Mouse (Mus musculus) gastrocnemius, adult 18-20 months (tissue): Measurements from ENCODE around the gene Tnfsf18. TPM values are rescaled to one million over a fixed set of nuclear protein-coding genes. Genes with fewer than 3 reads are reported as not detected.

Experiments
- DNase-seq: peaks from one replicate; pipeline ENCODE4 v3.0.0; 2021; ENCODE audit warnings: low spot score
- long read RNA-seq, 2 experiments: library from polyadenylated mRNA; stranded (forward); transcript quantifications; one replicate each; pipeline ENCODE4 v2.0.0; 2021
- total RNA-seq, 2 experiments: library from RNA; stranded (reverse); gene quantifications; 2 replicates each; pipeline ENCODE4 v1.2.3; 2021

The Tnfsf18 gene
- total RNA-seq, result not detected
- long read RNA-seq, experiment 1, result 0 reads
- long read RNA-seq, experiment 2, result 0 reads

DNA sequence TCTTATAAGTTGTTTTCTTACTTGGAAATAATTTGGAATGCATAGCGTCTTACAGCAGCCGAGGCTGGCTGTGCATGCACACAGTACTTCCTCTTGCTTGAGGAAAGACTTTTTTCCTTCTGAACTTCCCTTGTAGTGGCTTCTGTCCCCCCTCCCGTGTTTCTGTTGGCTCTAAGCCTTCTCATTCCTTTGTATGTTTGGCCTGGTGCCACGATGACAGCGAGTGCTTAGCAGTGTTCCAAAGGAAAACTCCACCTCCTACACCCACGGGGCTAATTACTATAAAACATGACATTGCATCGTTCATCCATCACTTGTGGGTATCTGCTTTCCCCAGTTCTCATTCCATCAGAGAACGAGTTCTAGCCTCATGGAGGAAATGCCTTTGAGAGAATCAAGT is at the start of gene Tnfsf18:
Gene Tnfsf18, plus strand, starts transcription at position 313 of the 400 bp plus-strand sequence.
- DNase-seq, result peak; percentile 71

DNA sequence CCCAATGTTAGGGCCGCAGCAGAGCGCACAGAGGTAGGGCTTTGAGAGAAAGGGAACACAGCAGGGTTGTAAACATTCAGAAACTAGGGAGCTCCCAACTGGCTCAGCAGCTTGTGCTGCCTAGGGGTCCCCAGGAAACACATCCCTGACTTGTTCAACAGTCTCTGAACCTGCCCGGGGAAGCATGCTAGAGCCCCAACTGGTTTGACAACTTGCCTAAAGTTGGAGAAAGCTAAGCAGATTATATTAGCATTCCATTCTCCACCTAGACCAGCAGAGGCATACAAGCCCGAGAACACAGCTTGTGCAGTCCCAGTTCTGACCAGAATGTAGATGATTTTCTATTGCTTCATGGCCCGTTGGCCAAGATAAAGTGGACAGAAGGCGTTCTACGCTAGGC is 49.6 kb upstream of the Tnfsf18 start:
- DNase-seq, result no peak

DNA sequence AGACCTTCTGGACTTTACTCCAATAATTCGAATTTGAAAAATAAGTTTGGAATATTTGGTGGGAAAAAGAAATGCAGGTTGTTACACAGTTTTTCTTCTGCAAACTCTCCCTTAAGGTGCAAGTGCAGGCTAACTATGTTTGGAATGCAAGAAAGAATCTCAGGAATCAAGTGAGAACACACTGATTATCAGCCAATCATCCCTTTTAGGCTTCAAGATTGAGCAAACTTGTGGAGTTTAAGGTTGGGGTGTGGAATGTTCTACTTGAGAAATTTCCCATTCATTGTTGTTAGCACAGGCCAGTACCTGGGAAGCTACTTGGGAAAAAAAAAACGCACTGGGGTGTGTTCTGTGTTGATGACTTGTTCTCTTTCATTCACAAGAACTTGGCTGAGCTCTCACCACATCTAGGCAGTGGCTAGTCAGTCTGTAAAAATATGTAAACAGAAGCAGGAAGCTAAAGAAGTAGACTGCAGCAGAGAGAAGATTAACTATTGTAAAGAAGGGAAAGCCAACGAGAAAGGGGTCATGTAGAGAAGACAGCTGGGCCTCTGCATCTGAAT is 42.7 kb upstream of the Tnfsf18 start:
- DNase-seq, result no peak

DNA sequence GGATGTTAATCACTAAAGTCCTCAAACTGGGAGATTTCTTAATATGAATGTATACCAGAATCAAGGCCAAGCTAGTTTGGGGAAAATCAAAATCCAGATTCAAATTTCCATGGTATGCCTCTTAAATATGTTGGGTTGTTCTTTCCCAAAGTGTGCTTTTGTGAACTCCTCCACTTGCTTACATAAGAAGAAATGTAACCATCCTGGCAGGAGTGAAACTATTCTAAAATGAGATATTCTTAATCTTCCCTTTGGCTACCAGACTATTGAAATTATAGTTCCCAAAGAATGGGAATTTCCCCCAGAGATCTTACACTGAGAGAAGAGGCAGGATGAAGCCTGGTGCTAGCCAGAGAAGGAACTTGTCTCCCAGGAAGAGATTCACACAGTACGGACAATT is 42.2 kb upstream of the Tnfsf18 start:
- no peak for DNase-seq

DNA sequence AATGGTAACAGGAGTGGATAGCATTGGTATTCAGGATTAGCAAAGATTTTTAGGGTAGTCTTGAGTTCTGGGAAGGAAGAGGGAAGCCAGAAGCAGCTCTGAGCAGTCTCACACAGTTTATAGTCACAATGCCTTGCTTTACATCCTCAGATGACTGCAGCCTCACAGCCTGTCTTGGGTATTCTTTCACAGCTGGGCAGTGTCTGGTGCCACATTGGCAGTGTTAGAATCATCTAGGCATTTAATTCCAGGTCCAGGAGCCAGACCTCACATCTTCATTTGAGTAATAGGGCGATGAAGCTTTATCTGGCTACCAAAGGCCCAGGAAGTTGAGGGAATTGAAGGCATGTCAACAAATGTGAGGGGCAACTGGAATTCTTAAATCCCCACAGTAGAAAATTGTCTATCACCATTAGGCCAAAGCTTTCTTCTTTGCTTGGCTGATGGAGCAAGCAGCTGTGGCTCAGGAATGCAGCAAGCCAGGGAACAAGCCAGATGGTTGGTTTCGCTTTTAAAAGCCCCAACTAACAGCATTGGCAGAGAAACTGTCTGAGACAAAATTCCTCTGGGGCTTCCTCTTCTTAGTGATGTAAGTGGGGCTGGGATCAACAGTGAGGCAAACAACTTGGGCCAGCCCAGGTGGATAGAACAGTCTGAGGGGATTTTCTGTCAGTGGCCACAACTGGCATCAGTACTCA is 30.9 kb upstream of the Tnfsf18 start:
- peak; percentile 71 for DNase-seq

DNA sequence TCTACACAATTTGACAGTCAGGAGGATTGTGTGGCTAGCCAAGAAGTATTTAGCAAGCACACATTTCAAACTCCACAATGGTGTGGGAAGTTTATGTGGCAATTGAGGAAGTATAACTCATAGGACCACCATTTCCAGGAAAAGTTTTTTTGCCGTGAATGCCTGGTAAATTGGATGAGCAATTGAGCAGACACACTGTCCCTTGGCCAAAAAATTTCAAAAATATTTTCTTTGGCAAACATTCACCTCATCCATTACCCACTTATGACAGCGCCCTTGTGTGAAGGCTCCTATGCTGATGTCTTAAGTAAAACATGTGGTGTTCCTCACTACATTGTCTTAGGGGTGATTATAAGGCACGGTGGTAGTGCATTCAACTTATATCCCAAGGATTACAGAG is 17.2 kb upstream of the Tnfsf18 start:
- DNase-seq, result no peak

DNA sequence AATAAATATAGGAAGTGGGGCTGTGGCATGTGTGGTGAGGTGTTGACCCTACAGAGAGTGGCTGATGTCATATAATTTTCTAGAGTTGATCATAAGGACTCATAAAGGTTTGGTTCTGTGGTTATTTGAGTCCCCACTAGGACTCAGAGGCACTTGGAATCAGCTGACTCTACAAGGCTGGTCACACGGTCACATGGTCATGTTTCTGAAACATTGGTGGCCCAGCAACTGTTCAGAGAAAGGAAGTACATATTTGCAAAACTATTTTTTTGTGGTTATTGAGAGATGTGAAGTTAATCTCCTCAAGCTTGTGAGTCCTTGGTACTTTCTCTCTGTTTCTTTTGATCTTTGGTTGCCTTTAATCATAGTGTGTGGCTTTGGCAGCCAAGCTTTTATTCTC is 14.6 kb upstream of the Tnfsf18 start:
- no peak for DNase-seq

DNA sequence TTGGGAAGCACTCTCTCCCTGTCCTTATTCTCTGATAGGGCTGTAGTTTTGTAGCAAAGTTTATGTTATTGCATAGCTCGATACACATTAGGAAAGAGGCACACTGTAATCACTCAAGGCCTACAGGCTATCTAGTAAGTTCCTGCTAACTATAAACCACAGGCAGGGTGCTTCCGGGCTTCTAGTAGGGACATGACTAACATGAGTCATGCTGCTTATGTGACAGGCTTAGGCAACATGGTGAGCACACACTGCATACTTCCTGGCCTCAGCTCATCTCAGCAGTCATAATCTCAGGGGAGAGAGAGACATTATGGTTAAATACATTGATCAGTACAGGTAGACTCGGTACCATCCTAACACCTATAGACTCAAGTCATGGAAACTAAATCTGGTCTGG is 12.2 kb upstream of the Tnfsf18 start:
- no peak for DNase-seq

DNA sequence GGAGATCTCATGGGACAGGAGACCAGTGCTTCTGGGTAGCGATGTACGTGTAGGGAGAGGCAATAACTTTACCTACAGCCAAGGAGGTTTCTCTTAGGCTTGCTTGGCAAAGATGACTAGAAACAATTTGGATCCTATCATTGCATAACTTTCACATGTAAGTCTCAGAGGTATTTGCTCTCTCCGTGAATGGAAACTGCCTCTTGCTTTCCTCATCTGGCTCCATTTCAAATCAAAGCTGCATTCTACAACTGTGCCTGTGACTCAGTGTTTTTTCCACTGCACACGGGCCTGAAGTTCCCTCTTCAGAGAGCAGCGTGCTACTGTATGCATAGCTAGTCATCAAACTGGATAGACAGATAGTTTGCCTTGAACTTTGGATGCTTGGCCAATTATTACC is 7.4 kb upstream of the Tnfsf18 start:
- DNase-seq, result no peak

DNA sequence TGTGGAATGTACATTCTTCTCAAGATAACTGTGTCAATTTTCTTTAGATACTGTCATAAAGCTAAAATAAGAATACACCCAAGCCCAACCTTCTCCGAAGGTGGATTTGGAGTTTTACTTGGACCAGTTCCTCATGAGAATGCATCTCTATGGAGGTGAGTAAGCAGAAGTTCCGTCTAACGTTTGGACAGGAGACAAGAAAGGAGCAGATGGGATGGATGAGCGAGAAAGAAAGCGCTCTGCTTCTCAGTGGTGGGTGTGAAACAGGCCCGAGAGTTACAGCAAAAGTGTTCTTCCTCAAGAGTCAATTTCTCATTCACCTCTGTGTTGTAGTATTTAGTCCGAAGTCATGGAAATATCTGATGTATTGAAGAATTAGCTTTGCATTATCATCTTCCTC is 2.7 kb upstream of the Tnfsf18 start:
- DNase-seq, result no peak

DNA sequence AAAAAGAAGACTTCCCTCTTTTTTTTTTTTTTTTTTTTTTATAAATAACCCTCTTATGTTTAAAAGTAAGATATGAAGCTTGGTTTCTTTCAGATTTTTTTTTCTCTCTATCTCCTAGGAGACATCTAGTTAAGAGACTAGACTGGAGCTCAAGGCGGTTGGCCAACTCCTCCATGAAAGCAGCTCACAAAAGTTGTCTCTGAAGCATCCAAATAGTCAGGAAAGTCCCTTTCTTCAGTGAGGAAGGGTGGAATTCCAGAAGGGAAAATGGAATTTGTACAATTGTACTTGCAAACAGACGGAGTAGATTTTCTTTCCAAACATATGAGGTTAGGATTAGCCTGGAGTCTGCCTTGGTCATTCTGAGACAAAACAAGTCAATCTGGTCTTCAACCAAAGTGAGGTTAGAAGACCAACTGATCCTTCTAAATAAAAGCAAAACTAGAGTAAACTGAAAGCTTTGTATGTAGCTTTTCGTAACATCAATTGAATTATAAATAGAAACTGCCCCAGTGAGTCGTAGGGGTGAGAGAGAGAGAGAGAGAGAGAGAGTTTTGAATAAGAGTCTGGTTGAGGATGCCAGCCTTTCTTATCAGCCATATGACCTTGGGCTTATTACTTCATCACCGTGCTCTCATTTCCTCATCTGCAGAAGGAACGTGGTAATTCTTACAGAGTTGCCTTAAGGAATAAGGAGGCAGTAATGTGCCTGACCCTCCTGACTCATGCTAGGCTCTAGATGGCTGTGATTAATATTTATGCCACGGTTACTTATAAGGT is 2.6 kb downstream of the Tnfsf18 start:
- no peak for DNase-seq

DNA sequence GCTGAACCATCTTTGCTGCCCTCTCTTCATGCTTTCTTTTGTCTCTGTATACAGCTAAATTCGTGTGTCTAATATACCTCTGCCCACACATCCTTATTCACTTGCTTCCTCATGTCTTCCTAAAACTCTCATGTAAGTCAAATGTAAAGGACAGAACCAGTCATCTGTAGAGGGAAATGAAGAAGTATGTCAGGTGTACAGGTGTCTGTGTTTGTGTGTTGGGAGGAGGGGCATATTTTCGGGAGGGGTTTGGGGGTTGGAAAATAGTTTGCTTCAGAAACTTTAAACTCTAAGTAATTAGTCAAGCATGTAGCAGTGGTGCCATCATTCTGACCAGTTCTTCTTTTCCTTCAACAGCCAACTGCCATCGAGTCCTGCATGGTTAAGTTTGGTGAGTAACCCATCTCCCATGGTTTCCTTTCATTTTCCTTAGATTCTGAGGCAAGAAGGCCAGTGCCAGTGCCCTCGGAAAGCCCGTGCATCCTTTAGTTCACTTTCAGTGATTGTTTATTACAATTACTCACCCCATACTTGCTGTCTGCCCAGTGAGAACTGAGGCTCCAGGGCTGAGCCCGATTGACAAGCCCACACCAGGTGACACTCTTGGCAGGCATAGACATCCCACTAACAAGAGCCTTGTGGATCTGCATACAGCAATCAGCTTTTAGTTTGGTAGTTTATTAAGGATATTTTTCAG is 5.8 kb downstream of the Tnfsf18 start:
- DNase-seq, result no peak

DNA sequence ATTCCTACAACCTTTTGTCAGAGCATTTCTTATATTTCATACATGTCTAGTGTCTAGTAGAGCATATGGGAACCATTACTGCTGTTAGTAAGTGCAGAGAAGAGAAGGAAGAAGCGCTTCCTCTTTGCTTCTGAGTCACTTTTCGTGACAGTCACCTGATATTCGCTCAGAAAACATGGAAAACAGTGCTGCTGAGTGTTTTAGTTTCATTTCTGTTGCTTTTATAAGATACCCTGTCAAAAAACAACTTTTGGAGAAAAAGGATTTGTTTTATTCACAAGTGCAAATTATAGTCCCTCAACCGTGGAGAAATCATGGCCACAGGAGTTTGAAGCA is 6.3 kb downstream of the Tnfsf18 start:
- DNase-seq, result no peak

DNA sequence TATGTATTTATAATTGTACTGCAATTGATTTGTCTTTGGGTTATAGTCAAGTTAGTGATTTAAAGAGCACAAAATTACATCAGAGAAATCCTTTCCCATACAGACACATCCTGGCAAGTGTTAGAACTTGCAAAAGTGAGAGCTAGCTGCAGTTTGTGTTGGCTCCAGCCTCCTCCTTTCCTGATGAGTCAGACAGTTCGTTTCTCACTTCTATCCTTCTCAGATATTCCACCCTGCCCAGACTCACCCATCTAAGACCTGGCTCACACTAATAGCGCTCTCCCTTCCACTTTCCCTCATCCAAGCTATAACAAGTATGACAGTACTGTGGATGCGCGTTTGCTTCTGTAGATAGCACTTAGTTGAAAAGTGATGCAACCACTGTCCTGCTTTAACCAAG is 11.9 kb downstream of the Tnfsf18 start:
- DNase-seq, result peak; percentile 10

DNA sequence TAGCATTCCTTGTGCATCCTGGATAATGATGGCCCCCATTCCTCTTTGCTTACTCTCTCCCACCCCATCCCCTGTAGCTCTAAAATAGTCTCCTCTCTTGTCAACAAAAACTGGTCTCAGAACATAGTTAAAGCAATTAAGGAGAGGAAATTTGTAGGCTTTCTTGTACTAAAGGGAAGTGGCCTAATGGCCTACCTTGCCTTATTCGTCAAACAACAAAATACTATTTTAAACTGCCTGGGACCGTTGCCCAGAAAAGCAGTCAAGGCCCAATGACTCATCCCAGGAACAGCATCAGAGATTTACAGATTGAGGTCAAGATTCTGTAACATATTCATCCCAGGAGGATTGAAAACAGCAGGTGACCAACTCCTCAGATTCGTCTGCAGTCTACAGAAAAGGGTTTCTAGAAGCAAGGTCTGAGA is 13.2 kb downstream of the Tnfsf18 start:
- peak; percentile 83 for DNase-seq

DNA sequence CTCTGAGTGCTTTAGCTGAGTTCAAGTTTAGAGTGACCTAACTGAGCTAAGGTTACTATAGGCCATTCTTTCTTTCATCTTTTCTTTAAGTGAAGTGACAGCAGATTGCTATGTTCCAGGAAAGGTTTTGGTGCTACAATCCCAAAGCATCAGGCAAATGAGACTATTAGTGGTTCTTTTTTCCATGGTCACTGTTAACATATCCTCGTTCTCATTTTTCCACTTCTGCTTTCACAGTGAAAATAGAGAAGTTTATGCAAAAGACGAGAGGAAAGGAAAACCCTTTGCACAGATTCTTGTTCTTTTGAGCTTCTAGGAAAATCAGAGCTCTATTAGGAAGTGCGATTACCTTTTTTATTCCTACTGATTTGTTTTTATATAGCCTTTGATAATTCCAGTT is 22.9 kb downstream of the Tnfsf18 start:
- DNase-seq, result no peak

DNA sequence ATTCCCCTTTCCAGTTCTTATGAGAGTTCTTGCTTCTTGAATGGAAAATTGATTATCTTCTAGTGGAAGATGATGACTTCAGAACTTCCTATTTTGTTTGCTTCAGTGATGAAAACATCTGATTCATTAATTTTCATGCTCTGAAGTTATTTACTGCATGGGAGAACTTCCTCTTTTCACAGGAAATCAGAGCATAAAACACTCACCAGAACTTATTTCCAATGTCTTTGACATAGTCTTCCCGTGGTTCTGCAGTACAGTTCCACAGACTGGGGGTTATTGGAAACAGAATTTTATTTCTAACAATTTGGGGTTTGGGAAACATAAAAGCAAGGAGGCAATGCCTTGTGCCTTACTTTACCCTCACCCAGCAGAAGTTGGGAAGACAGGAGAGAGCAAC is 25.8 kb downstream of the Tnfsf18 start:
- no peak for DNase-seq

DNA sequence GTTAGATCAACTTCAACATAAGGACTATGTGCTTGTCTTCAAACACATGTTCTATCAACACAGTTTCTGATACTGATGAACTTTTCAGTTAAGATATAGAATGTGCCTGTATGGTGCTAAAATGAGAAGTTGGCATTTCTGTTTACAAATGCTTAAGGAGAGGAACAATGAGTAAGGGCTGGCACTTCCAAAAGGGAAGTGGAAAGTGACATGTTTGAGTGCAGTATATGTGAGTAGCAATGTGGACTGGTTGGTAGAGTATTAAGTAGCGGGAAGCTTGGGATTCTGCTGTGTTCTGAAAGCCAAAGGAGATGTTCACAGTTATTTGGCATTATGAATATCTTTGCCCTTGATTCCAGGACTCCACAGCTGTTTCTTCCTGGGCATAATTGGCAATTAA is 33.7 kb downstream of the Tnfsf18 start:
- no peak for DNase-seq

DNA sequence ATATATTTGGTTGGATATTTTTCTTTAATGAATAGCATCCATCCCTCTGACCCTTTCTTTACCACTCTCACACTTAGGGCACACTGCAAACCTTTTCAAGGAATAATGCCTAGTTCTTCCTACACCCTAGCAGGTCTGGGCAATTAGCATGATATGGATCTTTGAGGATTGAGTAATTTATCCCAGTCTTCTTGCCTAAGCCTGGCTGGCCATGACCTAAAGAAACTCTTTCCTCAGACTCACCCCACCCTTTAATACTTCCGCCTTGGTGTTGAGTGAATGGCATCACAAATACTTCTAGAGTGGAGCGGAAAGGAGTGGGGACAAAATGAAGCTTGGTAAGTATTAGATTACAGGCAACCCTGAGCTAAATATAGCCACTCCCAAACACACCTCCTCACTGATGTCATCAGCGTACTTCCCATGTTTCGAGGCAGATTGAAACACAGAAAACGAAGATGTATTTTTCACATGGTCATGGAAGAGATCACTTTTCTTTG is 56.2 kb downstream of the Tnfsf18 start:
- no peak for DNase-seq

DNA sequence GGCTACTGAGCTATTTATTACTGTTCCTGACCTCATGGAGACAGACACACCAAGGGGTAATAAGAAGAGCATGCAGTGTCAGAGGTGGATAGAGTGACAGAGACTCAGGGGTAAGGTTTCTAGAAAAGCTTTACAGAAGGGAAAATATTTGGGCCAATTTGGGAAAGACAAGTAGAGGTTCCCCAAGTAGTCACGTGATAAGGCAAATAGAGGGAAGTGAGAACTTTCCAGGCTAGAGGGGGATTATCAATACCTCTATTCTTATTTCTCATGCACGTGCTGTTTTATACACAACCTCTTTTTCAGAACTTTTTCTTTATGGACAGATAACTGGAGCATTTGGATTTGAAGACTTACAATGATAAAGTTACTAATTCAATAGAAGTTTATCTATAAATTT is 57.6 kb downstream of the Tnfsf18 start:
- DNase-seq, result no peak
